Mouse (Mus musculus) thymus, adult 2 months (tissue): ENCODE measurements around the gene Pde3a.

Source experiments
- CTCF ChIP-seq: fragments of 200-500 bp; IDR thresholded peaks from 2 replicates; pipeline ENCODE4 v1.5.1; 2012; ENCODE audit warnings: mild to moderate bottlenecking, control low read depth, low read length, moderate library complexity, borderline replicate concordance; ENCODE audit not compliant: control insufficient read depth, poor library complexity, insufficient read depth; ENCODE audit errors: extremely low read depth
- POLR2A ChIP-seq: fragments of 200-500 bp; IDR thresholded peaks from 2 replicates; pipeline ENCODE4 v1.6.1; 2012; ENCODE audit warnings: mild to moderate bottlenecking, low read length, control low read depth, moderate library complexity; ENCODE audit not compliant: control insufficient read depth, poor library complexity, insufficient read depth; ENCODE audit errors: extremely low read depth

GRCm38 (mm10) chr6:141321253-141321652, 72.2 kb downstream of the Pde3a start:
- no peak for TF ChIP-seq CTCF
- no peak for TF ChIP-seq POLR2A
